Mouse (Mus musculus): ENCODE data around the gene Zfp385a. TPM values are rescaled to one million over a fixed set of nuclear protein-coding genes. Genes with fewer than 3 reads are reported as not detected.

Gene Zfp385a
- polyA plus RNA-seq, 1 experiment from 2014 or later = 7.5 TPM

GRCm38 (mm10) chr15:103298861-103299616 is 40.9 kb downstream of the Zfp385a start:
- H3K36me3 ChIP-seq (ENCODE audit: control insufficient read depth, insufficient read depth, low read length) = peaks cover 42% of the 10 kb centered on the region
- ATAC-seq (replicated peaks; ENCODE audit: low FRiP score, low TSS enrichment, low read depth) (no peak), DNase-seq (ENCODE audit: low spot score) (no peak)
- peak overlapping the region; percentile 88; the same call in 1 of the 2 replicates for H3K27ac ChIP-seq (ENCODE audit: low read depth)
- no peak overlapping the region for H3K9ac ChIP-seq (ENCODE audit: low read length)
- WGBS = 64% methylated on average over 5 of the region's 5 CpGs
- H3K4me1 ChIP-seq (replicated peaks; ENCODE audit: control insufficient read depth, insufficient read depth, low read length) = peaks cover 61% of the 10 kb centered on the region
- no peaks in the 10 kb centered on the region for H3K27me3 ChIP-seq (replicated peaks; ENCODE audit: control insufficient read depth, insufficient read depth, low read length)
- no peaks in the 10 kb centered on the region for H3K9me3 ChIP-seq (ENCODE audit: control insufficient read depth, low read length)
- H3K4me2 ChIP-seq (ENCODE audit: low read length) = no peak overlapping the region
- H3K4me3 ChIP-seq (ENCODE audit: low read depth, low read length) = no peak overlapping the region

- 72% methylated on average over 3 of the region's 3 CpGs for WGBS
- Histone ChIP-seq H3K36me3 (ENCODE audit: control insufficient read depth, insufficient read depth, low read length) (peaks cover 52% of the 10 kb centered on the region), H3K4me2 (ENCODE audit: low read length) (no peak overlapping the region), H3K9me3 (ENCODE audit: control insufficient read depth, low read length) (no peaks in the 10 kb centered on the region), H3K9ac (ENCODE audit: low read length) (no peak overlapping the region), H3K27ac (ENCODE audit: low read depth) (no peak overlapping the region), H3K27me3 (replicated peaks; ENCODE audit: control insufficient read depth, insufficient read depth, low read length) (no peaks in the 10 kb centered on the region), H3K4me1 (replicated peaks; ENCODE audit: control insufficient read depth, insufficient read depth, low read length) (peaks cover 51% of the 10 kb centered on the region), H3K4me3 (ENCODE audit: low read depth, low read length) (no peak overlapping the region)
- ATAC-seq (replicated peaks; ENCODE audit: low FRiP score, low TSS enrichment, low read depth) (no peak), DNase-seq (ENCODE audit: low spot score) (no peak)
Measured at GRCm38 (mm10) chr15:103298026-103298425, 41.9 kb downstream of the Zfp385a start.

- no peak overlapping the region for H3K4me2 ChIP-seq (ENCODE audit: low read length)
- H3K27ac ChIP-seq (ENCODE audit: low read depth) = no peak overlapping the region
- peaks cover 44% of the 10 kb centered on the region for H3K4me1 ChIP-seq (replicated peaks; ENCODE audit: control insufficient read depth, insufficient read depth, low read length)
- no peaks in the 10 kb centered on the region for H3K27me3 ChIP-seq (replicated peaks; ENCODE audit: control insufficient read depth, insufficient read depth, low read length)
- no peak overlapping the region for H3K4me3 ChIP-seq (ENCODE audit: low read depth, low read length)
- H3K9ac ChIP-seq (ENCODE audit: low read length) = no peak overlapping the region
- DNase-seq (ENCODE audit: low spot score) = no peak
- H3K36me3 ChIP-seq (ENCODE audit: control insufficient read depth, insufficient read depth, low read length) = peaks cover 58% of the 10 kb centered on the region
- no peaks in the 10 kb centered on the region for H3K9me3 ChIP-seq (ENCODE audit: control insufficient read depth, low read length)
- 68% methylated on average over 6 of the region's 6 CpGs for WGBS
- ATAC-seq (replicated peaks; ENCODE audit: low FRiP score, low TSS enrichment, low read depth) = no peak
Measured at GRCm38 (mm10) chr15:103297313-103297712, 42.6 kb downstream of the Zfp385a start.

GRCm38 (mm10) chr15:103295851-103296250 is 44.0 kb downstream of the Zfp385a start:
- 26% methylated on average over 5 of the region's 5 CpGs for WGBS
- no peak for ATAC-seq (replicated peaks; ENCODE audit: low FRiP score, low TSS enrichment, low read depth)
- no peak overlapping the region for H3K9ac ChIP-seq (ENCODE audit: low read length)
- H3K4me2 ChIP-seq (ENCODE audit: low read length) = no peak overlapping the region
- peaks cover 73% of the 10 kb centered on the region for H3K36me3 ChIP-seq (ENCODE audit: control insufficient read depth, insufficient read depth, low read length)
- no peak for DNase-seq (ENCODE audit: low spot score)
- no peaks in the 10 kb centered on the region for H3K27me3 ChIP-seq (replicated peaks; ENCODE audit: control insufficient read depth, insufficient read depth, low read length)
- no peak overlapping the region for H3K4me3 ChIP-seq (ENCODE audit: low read depth, low read length)
- no peaks in the 10 kb centered on the region for H3K9me3 ChIP-seq (ENCODE audit: control insufficient read depth, low read length)
- peaks cover 30% of the 10 kb centered on the region for H3K4me1 ChIP-seq (replicated peaks; ENCODE audit: control insufficient read depth, insufficient read depth, low read length)
- no peak overlapping the region for H3K27ac ChIP-seq (ENCODE audit: low read depth)

DNA sequence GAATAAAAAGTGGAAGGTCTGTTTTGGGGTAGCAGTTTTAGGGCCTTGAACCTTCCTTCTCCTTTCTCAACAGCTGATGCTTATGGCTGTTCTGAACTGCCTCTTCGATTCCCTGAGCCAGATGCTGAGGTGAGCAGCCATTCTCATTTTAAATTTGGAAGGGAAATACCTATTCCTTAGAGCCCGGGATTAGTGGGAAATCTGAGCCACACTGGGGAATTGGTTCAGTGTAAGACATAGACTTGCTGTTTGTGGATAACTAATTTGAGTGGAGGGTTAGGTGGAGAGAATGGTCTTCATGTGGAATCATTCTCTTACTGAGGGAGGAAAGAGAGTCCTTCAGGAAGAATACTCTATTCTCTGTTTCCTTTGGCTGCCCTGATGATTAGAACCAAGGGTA is 45.2 kb downstream of the Zfp385a start:
- H3K4me2 ChIP-seq (ENCODE audit: low read length) = no peak overlapping the region
- no peaks in the 10 kb centered on the region for H3K9me3 ChIP-seq (ENCODE audit: control insufficient read depth, low read length)
- H3K4me1 ChIP-seq (replicated peaks; ENCODE audit: control insufficient read depth, insufficient read depth, low read length) = peaks cover 22% of the 10 kb centered on the region
- H3K36me3 ChIP-seq (ENCODE audit: control insufficient read depth, insufficient read depth, low read length) = peaks cover 82% of the 10 kb centered on the region
- no peaks in the 10 kb centered on the region for H3K27me3 ChIP-seq (replicated peaks; ENCODE audit: control insufficient read depth, insufficient read depth, low read length)
- 90% methylated on average over 2 of the region's 2 CpGs for WGBS
- H3K4me3 ChIP-seq (ENCODE audit: low read depth, low read length) = no peak overlapping the region
- no peak overlapping the region for H3K27ac ChIP-seq (ENCODE audit: low read depth)
- DNase-seq (ENCODE audit: low spot score) (no peak), ATAC-seq (replicated peaks; ENCODE audit: low FRiP score, low TSS enrichment, low read depth) (no peak)
- H3K9ac ChIP-seq (ENCODE audit: low read length) = no peak overlapping the region

DNA sequence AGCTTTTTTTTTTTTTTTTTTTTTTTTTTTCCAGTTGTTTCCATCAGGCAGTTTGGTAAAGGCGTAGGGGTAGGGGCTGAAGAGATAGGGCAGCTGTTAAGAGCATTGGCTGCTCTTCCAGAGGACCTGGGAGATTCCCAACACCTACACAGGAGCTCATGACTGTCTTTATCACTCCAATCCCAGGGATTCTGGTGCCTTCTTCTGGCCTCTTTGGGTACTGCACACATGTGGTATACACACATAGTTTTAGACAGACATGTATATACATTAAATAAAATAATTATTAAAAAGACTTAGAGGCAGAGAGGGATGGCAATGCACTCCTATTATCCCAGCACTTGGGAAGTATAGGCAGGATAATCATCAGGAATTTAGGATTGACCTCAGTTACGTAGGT is 46.5 kb downstream of the Zfp385a start:
- no peak for DNase-seq (ENCODE audit: low spot score)
- Histone ChIP-seq H3K27me3 (replicated peaks; ENCODE audit: control insufficient read depth, insufficient read depth, low read length) (no peaks in the 10 kb centered on the region), H3K9me3 (ENCODE audit: control insufficient read depth, low read length) (no peaks in the 10 kb centered on the region), H3K4me2 (ENCODE audit: low read length) (no peak overlapping the region), H3K27ac (ENCODE audit: low read depth) (no peak overlapping the region), H3K36me3 (ENCODE audit: control insufficient read depth, insufficient read depth, low read length) (peaks cover 81% of the 10 kb centered on the region), H3K9ac (ENCODE audit: low read length) (no peak overlapping the region), H3K4me3 (ENCODE audit: low read depth, low read length) (no peak overlapping the region), H3K4me1 (replicated peaks; ENCODE audit: control insufficient read depth, insufficient read depth, low read length) (peaks cover 11% of the 10 kb centered on the region; the same call in 1 of the 2 replicates)
- WGBS = 95% methylated on average over 2 of the region's 2 CpGs
- ATAC-seq (replicated peaks; ENCODE audit: low FRiP score, low TSS enrichment, low read depth) = no peak

DNA sequence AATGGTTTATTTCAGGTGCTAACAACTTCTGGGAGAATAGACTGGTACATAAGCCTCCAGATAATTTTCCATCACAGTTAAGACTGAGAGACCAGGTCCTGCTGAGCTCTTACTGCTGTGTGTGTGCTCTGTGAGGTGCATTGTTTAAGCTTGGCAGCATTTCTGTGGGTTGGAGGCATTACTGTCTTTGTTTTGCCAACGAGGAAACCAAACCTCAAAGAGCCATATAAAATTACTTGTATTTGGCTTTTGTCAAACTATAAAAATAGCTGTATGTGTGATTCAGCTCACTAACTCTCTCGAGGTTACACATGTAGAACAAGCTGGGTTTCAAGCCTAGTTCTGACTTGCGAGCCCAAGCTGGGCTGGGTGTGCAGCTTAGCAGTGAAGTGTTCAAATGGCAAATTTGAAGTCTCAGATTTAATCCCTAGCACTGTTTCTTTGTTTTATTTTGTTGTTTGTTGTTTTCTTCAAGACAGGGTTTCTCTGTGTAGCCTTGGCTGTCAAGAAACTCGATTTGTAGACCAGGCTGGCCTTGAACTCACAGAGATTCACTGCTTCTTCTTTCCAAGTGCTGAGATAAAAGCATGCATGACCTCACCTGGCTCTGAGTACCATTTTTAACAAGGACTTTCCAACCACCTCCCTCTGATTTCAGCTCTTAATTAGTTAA is 47.1 kb downstream of the Zfp385a start:
- peaks cover 75% of the 10 kb centered on the region for H3K36me3 ChIP-seq (ENCODE audit: control insufficient read depth, insufficient read depth, low read length)
- H3K9ac ChIP-seq (ENCODE audit: low read length) = no peak overlapping the region
- H3K27ac ChIP-seq (ENCODE audit: low read depth) = no peak overlapping the region
- no peaks in the 10 kb centered on the region for H3K27me3 ChIP-seq (replicated peaks; ENCODE audit: control insufficient read depth, insufficient read depth, low read length)
- WGBS = 94% methylated on average over 4 of the region's 4 CpGs
- no peak overlapping the region for H3K4me2 ChIP-seq (ENCODE audit: low read length)
- no peak for DNase-seq (ENCODE audit: low spot score)
- ATAC-seq (replicated peaks; ENCODE audit: low FRiP score, low TSS enrichment, low read depth) = no peak
- H3K4me3 ChIP-seq (ENCODE audit: low read depth, low read length) = no peak overlapping the region
- no peaks in the 10 kb centered on the region for H3K9me3 ChIP-seq (ENCODE audit: control insufficient read depth, low read length)
- peaks cover 11% of the 10 kb centered on the region; the same call in 1 of the 2 replicates for H3K4me1 ChIP-seq (replicated peaks; ENCODE audit: control insufficient read depth, insufficient read depth, low read length)

GRCm38 (mm10) chr15:103290843-103291242 is 49.0 kb downstream of the Zfp385a start:
- 65% methylated on average over 9 of the region's 9 CpGs for WGBS

More at GRCm38 (mm10) chr15:103290843-103291242, 49.0 kb downstream of the Zfp385a start:
- Histone ChIP-seq H3K36me3 (ENCODE audit: control insufficient read depth, insufficient read depth, low read length) (peaks cover 64% of the 10 kb centered on the region), H3K27me3 (replicated peaks; ENCODE audit: control insufficient read depth, insufficient read depth, low read length) (no peaks in the 10 kb centered on the region), H3K27ac (ENCODE audit: low read depth) (no peak overlapping the region), H3K9ac (ENCODE audit: low read length) (no peak overlapping the region), H3K4me3 (ENCODE audit: low read depth, low read length) (no peak overlapping the region), H3K4me1 (replicated peaks; ENCODE audit: control insufficient read depth, insufficient read depth, low read length) (peaks cover 10% of the 10 kb centered on the region; the same call in 1 of the 2 replicates), H3K4me2 (ENCODE audit: low read length) (no peak overlapping the region), H3K9me3 (ENCODE audit: control insufficient read depth, low read length) (no peaks in the 10 kb centered on the region)
- DNase-seq (ENCODE audit: low spot score) (no peak), ATAC-seq (replicated peaks; ENCODE audit: low FRiP score, low TSS enrichment, low read depth) (no peak)

All from intestine, embryonic 14.5 days (tissue).